8 mouse cellular contexts compared by ENCODE assay signal in genomic region chr17:45593479-45593878, GRCm38 (mm10). TPM values are rescaled to one million over a fixed set of nuclear protein-coding genes. Genes with fewer than 3 reads are reported as not detected.
A peak's percentile ranks its signal among the peaks of the same experiment; 100 is the strongest.
DNase-seq lines count a peak whose midpoint lies in the region; ATAC-seq lines count a peak whose summit lies in the region.

No protein-coding gene starts in this region.

- H3K27ac ChIP-seq in neural tube, embryonic 12.5 days = no peak overlapping the region
- no peak overlapping the region for H3K27ac ChIP-seq in embryonic facial prominence, embryonic 12.5 days
- peak overlapping the region; percentile 27; the same call in 1 of the 2 replicates for H3K27ac ChIP-seq in intestine, embryonic 15.5 days
- no peak overlapping the region for H3K27ac ChIP-seq in midbrain, embryonic 14.5 days (replicated peaks; ENCODE audit: low read depth, low read length)

- H3K4me3 ChIP-seq in neural tube, embryonic 12.5 days = no peak overlapping the region
- no peak overlapping the region for H3K4me3 ChIP-seq in embryonic facial prominence, embryonic 12.5 days
- no peak overlapping the region for H3K4me3 ChIP-seq in intestine, embryonic 15.5 days (replicated peaks)
- no peak overlapping the region for H3K4me3 ChIP-seq in midbrain, embryonic 14.5 days (replicated peaks; ENCODE audit: low read depth, low read length)

- no peak for DNase-seq in neural tube, embryonic 10.5 days (ENCODE audit: extremely low spot score, low spot score)
- DNase-seq in midbrain, embryonic 14.5 days = no peak
- DNase-seq in frontal cortex, adult 2 months (ENCODE audit: extremely low spot score in 1 of 2, low spot score in 1 of 2) = no peak
- DNase-seq in adrenal gland, adult 18-20 months (ENCODE audit: low spot score in 2 of 2) = no peak
- no peak for DNase-seq in layer of hippocampus, adult 8-10 months (ENCODE audit: low spot score in 2 of 2)

- ATAC-seq in neural tube, embryonic 12.5 days (ENCODE audit: low FRiP score, low read depth) = no peak
- no peak for ATAC-seq in embryonic facial prominence, embryonic 12.5 days (ENCODE audit: insufficient number of reproducible peaks, insufficient read depth, low FRiP score, low TSS enrichment)
- ATAC-seq in intestine, embryonic 15.5 days = 0 out of 2 replicates have a peak, but pooled peaks have one; percentile 36
- ATAC-seq in midbrain, embryonic 14.5 days (ENCODE audit: low FRiP score, low TSS enrichment) = no peak

- H3K27me3 ChIP-seq in neural tube, embryonic 12.5 days (replicated peaks) = peaks cover 22% of the 10 kb centered on the region
- H3K27me3 ChIP-seq in embryonic facial prominence, embryonic 12.5 days = peaks cover 30% of the 10 kb centered on the region
- no peaks in the 10 kb centered on the region for H3K27me3 ChIP-seq in intestine, embryonic 15.5 days (replicated peaks)
- peaks cover 11% of the 10 kb centered on the region; the same call in 1 of the 2 replicates for H3K27me3 ChIP-seq in midbrain, embryonic 14.5 days (ENCODE audit: control insufficient read depth, insufficient read depth, low read length)

- H3K9ac ChIP-seq in neural tube, embryonic 12.5 days = 0 out of 2 replicates have a peak overlapping the region, but pooled peaks have one; percentile 17
- H3K9ac ChIP-seq in embryonic facial prominence, embryonic 12.5 days = no peak overlapping the region
- no peak overlapping the region; the same call in 1 of the 2 replicates for H3K9ac ChIP-seq in intestine, embryonic 15.5 days
- H3K9ac ChIP-seq in midbrain, embryonic 14.5 days (replicated peaks; ENCODE audit: low read length) = no peak overlapping the region

- peaks cover 51% of the 10 kb centered on the region for H3K4me1 ChIP-seq in neural tube, embryonic 12.5 days
- peaks cover 52% of the 10 kb centered on the region for H3K4me1 ChIP-seq in embryonic facial prominence, embryonic 12.5 days
- H3K4me1 ChIP-seq in intestine, embryonic 15.5 days (replicated peaks) = peaks cover 72% of the 10 kb centered on the region
- peaks cover 18% of the 10 kb centered on the region for H3K4me1 ChIP-seq in midbrain, embryonic 14.5 days (ENCODE audit: control insufficient read depth, insufficient read depth, low read length)

- H3K4me2 ChIP-seq in neural tube, embryonic 12.5 days (replicated peaks) = peak overlapping the region; percentile 93
- peak overlapping the region; percentile 98; the same call in 1 of the 2 replicates for H3K4me2 ChIP-seq in embryonic facial prominence, embryonic 12.5 days (replicated peaks)
- peak overlapping the region; percentile 99 for H3K4me2 ChIP-seq in intestine, embryonic 15.5 days (replicated peaks)
- H3K4me2 ChIP-seq in midbrain, embryonic 14.5 days (ENCODE audit: low read length) = peak overlapping the region; percentile 0; the same call in 1 of the 2 replicates

- no peaks in the 10 kb centered on the region for H3K36me3 ChIP-seq in neural tube, embryonic 12.5 days
- no peaks in the 10 kb centered on the region for H3K36me3 ChIP-seq in embryonic facial prominence, embryonic 12.5 days
- H3K36me3 ChIP-seq in intestine, embryonic 15.5 days = no peaks in the 10 kb centered on the region
- no peaks in the 10 kb centered on the region for H3K36me3 ChIP-seq in midbrain, embryonic 14.5 days (ENCODE audit: control insufficient read depth, insufficient read depth, low read length)

- 30% methylated on average over 8 of the region's 8 CpGs for WGBS in neural tube, embryonic 12.5 days
- 20% methylated on average over 8 of the region's 8 CpGs for WGBS in embryonic facial prominence, embryonic 12.5 days
- WGBS in intestine, embryonic 15.5 days = 40% methylated on average over 8 of the region's 8 CpGs
- WGBS in midbrain, embryonic 14.5 days = 24% methylated on average over 8 of the region's 8 CpGs

- H3K9me3 ChIP-seq in neural tube, embryonic 12.5 days = no peaks in the 10 kb centered on the region
- H3K9me3 ChIP-seq in embryonic facial prominence, embryonic 12.5 days = no peaks in the 10 kb centered on the region
- H3K9me3 ChIP-seq in intestine, embryonic 15.5 days = no peaks in the 10 kb centered on the region
- H3K9me3 ChIP-seq in midbrain, embryonic 14.5 days (ENCODE audit: control insufficient read depth, low read length) = no peaks in the 10 kb centered on the region

RNA-seq across cellular contexts. Expression of gene Slc29a1, which starts 5.9 kb away (rescaled TPM):
- polyA plus RNA-seq in neural tube, embryonic 12.5 days (2016; fragmentation: Nextera tagmentation; extraction: Ambion mirVana) = 44.7 and 47.9 TPM in 2 replicates
- 59.1 and 60.5 TPM in 2 replicates for polyA plus RNA-seq in embryonic facial prominence, embryonic 12.5 days (2016; fragmentation: Nextera tagmentation; extraction: Ambion mirVana)
- 80.0 and 85.4 TPM in 2 replicates for polyA plus RNA-seq in intestine, embryonic 15.5 days (2015; fragmentation: Nextera tagmentation; extraction: Ambion mirVana)
- polyA plus RNA-seq in midbrain, embryonic 14.5 days (2014; fragmentation: Nextera tagmentation; extraction: Ambion mirVana) = 21.2 and 33.2 TPM in 2 replicates
- 35.4 and 38.9 TPM in 2 replicates for polyA plus RNA-seq in frontal cortex, adult 2 months (2012; rRNA removed)
- total RNA-seq in adrenal gland, adult 18-20 months (2021) = 100 to 1,000 TPM; 121 to 161 TPM
- total RNA-seq in layer of hippocampus, adult 8-10 months (2022) = 10 to 100 TPM; 19.4 to 26.3 (median 21.0) TPM

RNA-seq across cellular contexts. Expression of gene Mymx, which starts 8.4 kb away (rescaled TPM):
- polyA plus RNA-seq in neural tube, embryonic 12.5 days (2016; fragmentation: Nextera tagmentation; extraction: Ambion mirVana) = 4.4 and 6.8 TPM in 2 replicates
- polyA plus RNA-seq in embryonic facial prominence, embryonic 12.5 days (2016; fragmentation: Nextera tagmentation; extraction: Ambion mirVana) = 9.2 and 10.7 TPM in 2 replicates
- polyA plus RNA-seq in intestine, embryonic 15.5 days (2015; fragmentation: Nextera tagmentation; extraction: Ambion mirVana) = 0.43 and 0.54 TPM in 2 replicates
- polyA plus RNA-seq in midbrain, embryonic 14.5 days (2014; fragmentation: Nextera tagmentation; extraction: Ambion mirVana) = not detected in 2 replicates
- not detected in 2 replicates for polyA plus RNA-seq in frontal cortex, adult 2 months (2012; rRNA removed)
- total RNA-seq in adrenal gland, adult 18-20 months (2021) = not detected
- not detected for total RNA-seq in layer of hippocampus, adult 8-10 months (2022)

RNA-seq across cellular contexts. Expression of gene Hsp90ab1, which starts 20.4 kb away (rescaled TPM):
- 1,381 and 1,470 TPM in 2 replicates for polyA plus RNA-seq in neural tube, embryonic 12.5 days (2016; fragmentation: Nextera tagmentation; extraction: Ambion mirVana)
- polyA plus RNA-seq in embryonic facial prominence, embryonic 12.5 days (2016; fragmentation: Nextera tagmentation; extraction: Ambion mirVana) = 1,470 and 1,480 TPM in 2 replicates
- polyA plus RNA-seq in intestine, embryonic 15.5 days (2015; fragmentation: Nextera tagmentation; extraction: Ambion mirVana) = 1,578 and 1,609 TPM in 2 replicates
- 1,248 and 1,388 TPM in 2 replicates for polyA plus RNA-seq in midbrain, embryonic 14.5 days (2014; fragmentation: Nextera tagmentation; extraction: Ambion mirVana)
- polyA plus RNA-seq in frontal cortex, adult 2 months (2012; rRNA removed) = 952 and 985 TPM in 2 replicates
- 1,000 to 10,000 TPM; 2,801 to 2,860 TPM for total RNA-seq in adrenal gland, adult 18-20 months (2021)
- total RNA-seq in layer of hippocampus, adult 8-10 months (2022) = 1,000 to 10,000 TPM; 1,566 to 2,023 (median 1,742) TPM

RNA-seq across cellular contexts. Expression of gene Slc35b2, which starts 29.8 kb away (rescaled TPM):
- polyA plus RNA-seq in neural tube, embryonic 12.5 days (2016; fragmentation: Nextera tagmentation; extraction: Ambion mirVana) = 87.6 and 90.5 TPM in 2 replicates
- polyA plus RNA-seq in embryonic facial prominence, embryonic 12.5 days (2016; fragmentation: Nextera tagmentation; extraction: Ambion mirVana) = 108 and 109 TPM in 2 replicates
- polyA plus RNA-seq in intestine, embryonic 15.5 days (2015; fragmentation: Nextera tagmentation; extraction: Ambion mirVana) = 124 and 128 TPM in 2 replicates
- 73.0 and 77.1 TPM in 2 replicates for polyA plus RNA-seq in midbrain, embryonic 14.5 days (2014; fragmentation: Nextera tagmentation; extraction: Ambion mirVana)
- 57.3 and 59.5 TPM in 2 replicates for polyA plus RNA-seq in frontal cortex, adult 2 months (2012; rRNA removed)
- 10 to 100 TPM; 28.1 to 44.2 TPM for total RNA-seq in adrenal gland, adult 18-20 months (2021)
- 10 to 100 TPM; 26.6 to 35.6 (median 30.3) TPM for total RNA-seq in layer of hippocampus, adult 8-10 months (2022)

RNA-seq across cellular contexts. Expression of gene Nfkbie, which starts 38.0 kb away (rescaled TPM):
- 7.4 and 7.5 TPM in 2 replicates for polyA plus RNA-seq in neural tube, embryonic 12.5 days (2016; fragmentation: Nextera tagmentation; extraction: Ambion mirVana)
- 6.7 and 8.3 TPM in 2 replicates for polyA plus RNA-seq in embryonic facial prominence, embryonic 12.5 days (2016; fragmentation: Nextera tagmentation; extraction: Ambion mirVana)
- polyA plus RNA-seq in intestine, embryonic 15.5 days (2015; fragmentation: Nextera tagmentation; extraction: Ambion mirVana) = 4.8 and 4.9 TPM in 2 replicates
- polyA plus RNA-seq in midbrain, embryonic 14.5 days (2014; fragmentation: Nextera tagmentation; extraction: Ambion mirVana) = 4.2 and 4.9 TPM in 2 replicates
- 1.8 and 2.0 TPM in 2 replicates for polyA plus RNA-seq in frontal cortex, adult 2 months (2012; rRNA removed)
- total RNA-seq in adrenal gland, adult 18-20 months (2021) = 1 to 10 TPM; 2.7 to 3.5 TPM
- 1 to 10 TPM; 2.3 to 3.3 (median 2.7) TPM for total RNA-seq in layer of hippocampus, adult 8-10 months (2022)

Comparison
In these comparisons a context has a peak if more than half of its experiments do, and no peak if none do; other contexts are left out.
1. H3K4me2 ChIP-seq: peak in every context shown above with its lines; median percentile 99 in intestine, embryonic 15.5 days; 98 in embryonic facial prominence, embryonic 12.5 days; 93 in neural tube, embryonic 12.5 days; 0 in midbrain, embryonic 14.5 days.